Mouse (Mus musculus): ENCODE data around the gene Lipk. TPM values are rescaled to one million over a fixed set of nuclear protein-coding genes. Genes with fewer than 3 reads are reported as not detected.

Gene Lipk
- not detected in 2 replicates for polyA plus RNA-seq (2014; fragmentation: Nextera tagmentation; extraction: Ambion mirVana)

DNA sequence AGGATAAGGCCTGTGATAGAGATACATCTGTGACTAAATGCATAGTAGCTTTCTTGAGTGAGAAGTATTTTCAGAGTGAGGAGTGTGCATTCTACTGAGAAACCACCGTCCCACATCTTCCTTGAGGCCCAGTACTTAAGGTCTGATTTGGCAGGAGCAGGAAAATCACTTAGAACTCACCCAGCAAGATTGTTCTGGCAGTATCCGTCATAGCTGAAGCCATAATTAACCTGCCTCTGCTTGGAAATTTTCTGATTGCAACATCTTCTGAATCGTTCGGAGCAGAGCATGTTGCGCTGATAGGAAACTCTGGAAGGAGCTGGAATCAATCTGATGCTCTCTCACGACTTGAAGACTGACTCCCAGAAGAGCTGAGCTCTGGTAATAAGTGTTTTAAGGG lies at the start of gene Lipk:
TSS of gene Lipk (plus strand) at position 289 of the 400 bp plus-strand sequence.
- H3K4me2 ChIP-seq = no peak within 1 kb of the TSS
- no peak for DNase-seq (ENCODE audit: low spot score, missing footprints)
- 85% methylated on average over 6 of the region's 6 CpGs for WGBS
- H3K9me3 ChIP-seq (ENCODE audit: control insufficient read depth, low read length) = no peaks in the 10 kb centered on the region
- no peak within 1 kb of the TSS for H3K27ac ChIP-seq (ENCODE audit: low read depth, low read length)
- no peak within 1 kb of the TSS for H3K9ac ChIP-seq (ENCODE audit: low read length)
- no peaks in the 10 kb centered on the region for H3K27me3 ChIP-seq (ENCODE audit: control insufficient read depth, insufficient read depth, low read length)
- no peak for ATAC-seq (ENCODE audit: low FRiP score)
- no peaks in the 10 kb centered on the region for H3K36me3 ChIP-seq (ENCODE audit: control insufficient read depth, insufficient read depth, low read length)
- no peak within 1 kb of the TSS for H3K4me3 ChIP-seq (ENCODE audit: low read depth, low read length)
- H3K4me1 ChIP-seq (ENCODE audit: control insufficient read depth, insufficient read depth, low read length) = no peaks in the 10 kb centered on the region

DNA sequence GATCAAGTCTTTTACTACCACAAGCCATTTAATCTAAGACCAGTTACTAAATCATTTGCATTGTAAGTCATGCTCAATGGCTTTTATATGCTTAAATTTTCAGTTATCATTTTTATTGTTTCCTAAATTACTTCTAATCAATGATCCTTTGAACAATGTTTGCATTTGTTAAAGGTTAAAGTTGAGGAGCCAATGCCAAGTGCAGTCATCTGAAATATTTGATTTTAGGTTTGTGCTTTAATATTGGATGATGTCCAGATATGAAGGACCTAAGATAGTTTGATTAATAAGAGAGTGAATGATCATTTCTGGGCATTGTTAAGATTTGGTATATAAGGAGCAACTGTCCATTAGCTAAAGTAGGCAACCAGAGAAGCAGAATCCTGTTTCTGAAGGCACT lies 47.2 kb upstream of the Lipk start, which contains the start of gene Lipf:
TSS of gene Lipf (plus strand) at position 301 of the 400 bp plus-strand sequence.
- DNase-seq (ENCODE audit: low spot score, missing footprints) = no peak
- no peak within 1 kb of the TSS for H3K4me2 ChIP-seq
- no peak within 1 kb of the TSS for H3K27ac ChIP-seq (ENCODE audit: low read depth, low read length)
- H3K36me3 ChIP-seq (ENCODE audit: control insufficient read depth, insufficient read depth, low read length) = no peaks in the 10 kb centered on the region
- no peaks in the 10 kb centered on the region for H3K27me3 ChIP-seq (ENCODE audit: control insufficient read depth, insufficient read depth, low read length)
- no peak within 1 kb of the TSS for H3K9ac ChIP-seq (ENCODE audit: low read length)
- ATAC-seq (ENCODE audit: low FRiP score) = no peak
- H3K4me3 ChIP-seq (ENCODE audit: low read depth, low read length) = no peak within 1 kb of the TSS
- no peaks in the 10 kb centered on the region for H3K4me1 ChIP-seq (ENCODE audit: control insufficient read depth, insufficient read depth, low read length)
- H3K9me3 ChIP-seq (ENCODE audit: control insufficient read depth, low read length) = no peaks in the 10 kb centered on the region

DNA sequence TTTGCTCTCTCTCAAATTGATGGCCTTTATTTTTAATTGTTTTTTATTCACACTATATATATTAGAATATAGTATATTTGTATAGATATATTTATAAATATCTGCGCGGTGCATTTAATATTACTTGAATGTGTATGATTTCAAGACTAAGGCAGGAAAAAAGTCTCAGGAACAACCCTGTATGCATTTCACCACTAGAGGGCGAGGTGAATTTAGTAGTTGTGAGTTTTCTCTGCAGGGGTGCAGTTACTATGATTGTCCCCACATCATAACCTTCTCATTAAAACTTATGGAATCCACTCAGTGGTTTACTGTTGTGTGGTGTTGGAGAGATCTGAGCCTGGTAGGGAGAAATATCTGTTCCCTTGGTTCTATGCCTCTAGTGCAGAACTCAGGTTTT lies 29.1 kb upstream of the Lipk start:
- no peak for DNase-seq (ENCODE audit: low spot score, missing footprints)
- WGBS = 43% methylated on average over 3 of the region's 3 CpGs

DNA sequence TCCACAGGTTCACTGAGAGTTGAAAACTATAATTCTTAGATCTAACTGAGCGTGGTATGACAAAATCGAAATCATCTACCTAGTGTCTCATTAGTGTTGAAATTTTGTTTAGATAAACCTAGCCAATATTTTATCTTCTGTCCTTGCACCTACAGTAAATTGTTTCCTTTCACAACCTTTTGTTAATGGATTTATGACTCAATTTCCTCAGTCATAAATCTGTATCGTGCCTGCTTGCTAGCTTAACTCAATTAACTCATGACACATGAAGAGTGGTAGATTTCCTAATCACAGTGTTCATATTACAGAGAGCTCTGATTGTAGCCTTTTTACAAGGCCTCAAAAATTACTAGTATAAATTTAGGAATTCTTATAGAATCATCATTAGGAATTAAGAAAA lies 25.0 kb upstream of the Lipk start:
- Histone ChIP-seq H3K27me3 (ENCODE audit: control insufficient read depth, insufficient read depth, low read length) (no peaks in the 10 kb centered on the region), H3K4me1 (ENCODE audit: control insufficient read depth, insufficient read depth, low read length) (no peaks in the 10 kb centered on the region), H3K27ac (ENCODE audit: low read depth, low read length) (no peak overlapping the region), H3K36me3 (ENCODE audit: control insufficient read depth, insufficient read depth, low read length) (no peaks in the 10 kb centered on the region), H3K9me3 (ENCODE audit: control insufficient read depth, low read length) (no peaks in the 10 kb centered on the region), H3K9ac (ENCODE audit: low read length) (no peak overlapping the region), H3K4me2 (no peak overlapping the region), H3K4me3 (ENCODE audit: low read depth, low read length) (no peak overlapping the region)
- DNase-seq (ENCODE audit: low spot score, missing footprints) (no peak), ATAC-seq (ENCODE audit: low FRiP score) (no peak)
- 85% methylated on average over 3 of the region's 3 CpGs for WGBS

More for the DNA sequence above, 29.1 kb upstream of the Lipk start:
- H3K4me2 ChIP-seq = no peak overlapping the region
- H3K9me3 ChIP-seq (ENCODE audit: control insufficient read depth, low read length) = no peaks in the 10 kb centered on the region
- H3K4me3 ChIP-seq (ENCODE audit: low read depth, low read length) = no peak overlapping the region
- H3K27me3 ChIP-seq (ENCODE audit: control insufficient read depth, insufficient read depth, low read length) = no peaks in the 10 kb centered on the region
- H3K36me3 ChIP-seq (ENCODE audit: control insufficient read depth, insufficient read depth, low read length) = no peaks in the 10 kb centered on the region
- no peak for ATAC-seq (ENCODE audit: low FRiP score)
- H3K27ac ChIP-seq (ENCODE audit: low read depth, low read length) = no peak overlapping the region
- H3K4me1 ChIP-seq (ENCODE audit: control insufficient read depth, insufficient read depth, low read length) = no peaks in the 10 kb centered on the region
- H3K9ac ChIP-seq (ENCODE audit: low read length) = no peak overlapping the region

DNA sequence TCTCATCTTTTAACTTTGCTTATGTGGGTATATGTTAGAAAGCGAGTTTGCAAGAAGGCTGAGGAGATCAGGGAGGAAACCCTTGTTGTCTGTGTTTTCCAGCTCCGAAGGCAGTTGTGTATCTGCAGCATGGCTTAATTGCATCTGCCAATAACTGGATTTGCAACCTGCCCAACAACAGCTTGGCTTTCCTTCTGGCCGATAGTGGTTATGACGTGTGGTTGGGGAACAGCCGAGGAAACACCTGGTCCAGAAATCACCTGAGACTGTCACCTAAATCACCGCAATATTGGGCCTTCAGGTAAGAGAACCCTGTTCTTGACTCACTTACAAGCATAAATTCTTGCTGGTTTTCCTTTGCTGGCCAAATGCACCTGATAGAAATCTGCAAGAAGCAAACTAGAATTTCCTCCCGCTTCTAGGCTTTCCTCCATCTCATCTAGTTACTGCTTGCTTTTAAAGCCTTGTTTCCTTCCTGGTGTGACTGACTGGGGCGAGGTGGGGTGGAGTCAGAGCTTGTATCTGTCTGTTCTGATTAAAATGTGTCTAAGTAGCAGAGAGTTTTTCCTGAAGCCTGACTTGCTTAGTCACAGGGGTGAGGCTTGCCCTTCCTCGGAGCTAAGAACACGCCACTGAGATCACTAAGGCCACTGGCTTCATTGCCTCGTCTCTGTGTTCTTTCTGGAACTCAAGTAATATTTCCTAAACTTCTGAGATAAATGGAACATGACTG lies 13.5 kb downstream of the Lipk start:
- Histone ChIP-seq H3K27ac (ENCODE audit: low read depth, low read length) (no peak overlapping the region), H3K36me3 (ENCODE audit: control insufficient read depth, insufficient read depth, low read length) (no peaks in the 10 kb centered on the region), H3K27me3 (ENCODE audit: control insufficient read depth, insufficient read depth, low read length) (no peaks in the 10 kb centered on the region), H3K9me3 (ENCODE audit: control insufficient read depth, low read length) (no peaks in the 10 kb centered on the region), H3K4me3 (ENCODE audit: low read depth, low read length) (no peak overlapping the region), H3K9ac (ENCODE audit: low read length) (no peak overlapping the region), H3K4me2 (no peak overlapping the region), H3K4me1 (ENCODE audit: control insufficient read depth, insufficient read depth, low read length) (no peaks in the 10 kb centered on the region)
- DNase-seq (ENCODE audit: low spot score, missing footprints) (no peak), ATAC-seq (ENCODE audit: low FRiP score) (no peak)
- WGBS = 91% methylated on average over 11 of the region's 11 CpGs

DNA sequence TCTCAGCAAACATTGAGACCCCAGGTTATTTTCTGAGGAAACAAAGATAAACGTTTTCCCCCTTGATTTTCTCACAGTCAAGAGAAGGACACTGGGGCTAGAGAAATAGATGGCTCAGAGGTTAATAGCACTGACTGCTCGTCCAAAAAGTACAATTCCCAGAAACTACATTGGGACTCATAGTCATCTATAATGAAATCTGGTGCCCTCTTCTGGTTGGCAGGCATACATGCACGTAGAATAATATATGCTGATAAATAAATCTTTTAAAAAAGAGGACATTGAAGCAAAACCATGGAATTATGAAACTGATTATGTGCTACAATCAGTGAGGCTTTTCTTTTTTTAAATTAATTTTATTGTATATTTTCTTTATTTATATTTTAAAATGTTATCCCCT lies 14.7 kb downstream of the Lipk start:
- Histone ChIP-seq H3K4me3 (ENCODE audit: low read depth, low read length) (no peak overlapping the region), H3K9ac (ENCODE audit: low read length) (no peak overlapping the region), H3K36me3 (ENCODE audit: control insufficient read depth, insufficient read depth, low read length) (no peaks in the 10 kb centered on the region), H3K27me3 (ENCODE audit: control insufficient read depth, insufficient read depth, low read length) (no peaks in the 10 kb centered on the region), H3K4me1 (ENCODE audit: control insufficient read depth, insufficient read depth, low read length) (no peaks in the 10 kb centered on the region), H3K9me3 (ENCODE audit: control insufficient read depth, low read length) (no peaks in the 10 kb centered on the region), H3K27ac (ENCODE audit: low read depth, low read length) (no peak overlapping the region), H3K4me2 (no peak overlapping the region)
- DNase-seq (ENCODE audit: low spot score, missing footprints) (no peak), ATAC-seq (ENCODE audit: low FRiP score) (no peak)
- WGBS = 55% methylated on average over 3 of the region's 3 CpGs

DNA sequence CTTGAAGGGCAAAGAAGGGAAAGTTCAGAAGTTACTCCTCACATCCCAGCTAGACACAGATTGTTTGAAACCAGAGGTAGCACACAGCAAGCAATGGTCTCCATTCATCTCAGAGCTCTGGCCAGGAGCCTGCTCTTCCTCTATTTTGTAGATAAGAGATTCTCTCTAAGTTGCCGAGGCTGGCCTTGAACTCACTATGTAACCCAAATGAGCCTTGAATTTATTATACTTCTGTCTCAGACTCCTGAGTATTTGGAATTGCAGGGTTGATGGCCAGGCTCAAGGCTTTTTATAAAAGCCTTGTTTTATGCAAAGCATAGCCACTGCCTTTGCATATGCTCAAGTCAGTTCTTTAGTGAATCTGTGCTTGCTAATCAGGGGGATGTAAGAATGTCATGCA lies 31.6 kb downstream of the Lipk start:
- DNase-seq (ENCODE audit: low spot score, missing footprints) = no peak

DNA sequence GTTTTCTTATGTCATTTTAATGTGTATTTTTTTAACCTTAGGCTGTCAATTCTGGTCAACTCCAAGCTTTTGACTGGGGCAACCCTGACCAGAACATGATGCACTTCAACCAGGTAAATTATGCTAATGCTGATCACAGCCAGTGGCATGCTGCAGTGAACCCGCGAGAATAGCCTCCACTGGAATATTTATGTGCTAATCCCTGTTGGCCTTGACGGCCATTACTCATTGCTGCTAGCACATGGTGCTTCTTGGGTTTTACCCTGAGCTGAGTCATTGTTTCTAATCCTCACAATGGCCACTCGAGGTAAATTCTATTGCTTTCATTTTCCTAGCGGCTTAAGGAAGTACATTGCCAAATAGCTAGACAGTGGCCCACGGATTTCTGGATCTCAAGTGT lies 34.9 kb downstream of the Lipk start:
- no peaks in the 10 kb centered on the region for H3K36me3 ChIP-seq (ENCODE audit: control insufficient read depth, insufficient read depth, low read length)
- no peak overlapping the region for H3K27ac ChIP-seq (ENCODE audit: low read depth, low read length)
- peak; percentile 30; the same call in 1 of the 2 replicates for ATAC-seq (ENCODE audit: low FRiP score)
- no peak for DNase-seq (ENCODE audit: low spot score, missing footprints)
- no peak overlapping the region for H3K4me2 ChIP-seq
- H3K9ac ChIP-seq (ENCODE audit: low read length) = no peak overlapping the region
- no peaks in the 10 kb centered on the region for H3K27me3 ChIP-seq (ENCODE audit: control insufficient read depth, insufficient read depth, low read length)
- no peaks in the 10 kb centered on the region for H3K9me3 ChIP-seq (ENCODE audit: control insufficient read depth, low read length)
- H3K4me3 ChIP-seq (ENCODE audit: low read depth, low read length) = no peak overlapping the region
- no peaks in the 10 kb centered on the region for H3K4me1 ChIP-seq (ENCODE audit: control insufficient read depth, insufficient read depth, low read length)
- WGBS = 66% methylated on average over 6 of the region's 6 CpGs

More for the DNA sequence above, 31.6 kb downstream of the Lipk start:
- WGBS = 84% methylated on average over 1 of the region's 1 CpGs
- Histone ChIP-seq H3K9me3 (ENCODE audit: control insufficient read depth, low read length) (no peaks in the 10 kb centered on the region), H3K27ac (ENCODE audit: low read depth, low read length) (no peak overlapping the region), H3K9ac (ENCODE audit: low read length) (no peak overlapping the region), H3K36me3 (ENCODE audit: control insufficient read depth, insufficient read depth, low read length) (no peaks in the 10 kb centered on the region), H3K4me2 (no peak overlapping the region), H3K4me3 (ENCODE audit: low read depth, low read length) (no peak overlapping the region), H3K27me3 (ENCODE audit: control insufficient read depth, insufficient read depth, low read length) (no peaks in the 10 kb centered on the region), H3K4me1 (ENCODE audit: control insufficient read depth, insufficient read depth, low read length) (no peaks in the 10 kb centered on the region)
- ATAC-seq (ENCODE audit: low FRiP score) = no peak

DNA sequence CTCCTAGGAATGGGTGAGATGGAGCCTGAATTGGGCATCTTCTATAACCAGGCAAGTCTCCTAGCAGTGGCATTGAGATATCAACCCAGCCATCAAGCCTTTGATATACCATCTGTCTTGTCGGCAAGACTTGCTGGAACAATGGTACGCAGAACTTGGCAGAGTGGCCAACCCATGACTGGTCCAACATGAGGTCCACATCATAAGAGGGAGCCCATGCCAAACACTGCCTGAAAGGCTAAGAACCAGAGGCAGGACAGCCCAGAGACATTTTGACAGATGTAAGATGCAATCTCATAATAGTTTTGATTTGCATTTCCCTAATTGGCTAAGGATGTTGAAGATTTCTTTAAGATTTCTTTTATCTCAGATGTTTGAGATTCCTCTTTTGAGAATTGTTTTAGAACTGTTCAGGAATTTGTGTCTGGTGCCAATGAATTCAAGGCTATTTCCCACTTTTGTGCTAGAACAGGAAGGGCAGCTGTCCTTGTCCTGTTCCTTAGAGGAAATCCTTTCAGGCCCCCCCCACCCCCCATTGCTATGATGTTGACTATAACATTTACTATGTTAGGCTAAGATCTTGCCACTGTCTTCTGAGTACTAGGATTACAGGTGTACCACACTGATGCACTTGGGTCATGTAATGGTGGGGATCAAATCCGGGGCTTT lies 41.4 kb downstream of the Lipk start:
- WGBS = 86% methylated on average over 3 of the region's 3 CpGs

More for the DNA sequence above, 41.4 kb downstream of the Lipk start:
- Histone ChIP-seq H3K4me2 (no peak overlapping the region), H3K4me1 (ENCODE audit: control insufficient read depth, insufficient read depth, low read length) (no peaks in the 10 kb centered on the region), H3K9ac (ENCODE audit: low read length) (no peak overlapping the region), H3K9me3 (ENCODE audit: control insufficient read depth, low read length) (no peaks in the 10 kb centered on the region), H3K27ac (ENCODE audit: low read depth, low read length) (no peak overlapping the region), H3K4me3 (ENCODE audit: low read depth, low read length) (no peak overlapping the region), H3K27me3 (ENCODE audit: control insufficient read depth, insufficient read depth, low read length) (no peaks in the 10 kb centered on the region), H3K36me3 (ENCODE audit: control insufficient read depth, insufficient read depth, low read length) (no peaks in the 10 kb centered on the region)
- no peak for DNase-seq (ENCODE audit: low spot score, missing footprints)
- ATAC-seq (ENCODE audit: low FRiP score) = no peak
